Mouse (Mus musculus): Measurements from ENCODE around the gene Nell1. TPM values are rescaled to one million over a fixed set of nuclear protein-coding genes. Genes with fewer than 3 reads are reported as not detected.

Nell1 gene
- polyA plus RNA-seq, 1 experiment = 0.22 TPM

GRCm38 (mm10) chr7:50516681-50517080 lies 542.0 kb downstream of the Nell1 start:
- H3K27ac ChIP-seq (ENCODE audit: control insufficient read depth, insufficient read depth, low read depth, low read length) = no peak overlapping the region
- no peak for TF ChIP-seq POLR2A (IDR thresholded peaks at IDR 0.05; ENCODE audit: control insufficient read depth, low read depth, low read length)
- TF ChIP-seq CTCF (IDR thresholded peaks at IDR 0.05; ENCODE audit: control insufficient read depth, insufficient read depth, insufficient replicate concordance, low read depth, low read length) = no peak
- H3K36me3 ChIP-seq (ENCODE audit: control insufficient read depth, insufficient read depth, low read length) = no peaks in the 10 kb centered on the region
- no peaks in the 10 kb centered on the region for H3K27me3 ChIP-seq (ENCODE audit: control insufficient read depth, insufficient read depth, low read length)
- H3K4me1 ChIP-seq (ENCODE audit: control insufficient read depth, insufficient read depth, low read length) = no peaks in the 10 kb centered on the region
- no peak overlapping the region for H3K4me3 ChIP-seq (ENCODE audit: control insufficient read depth, low read depth, low read length)

DNA sequence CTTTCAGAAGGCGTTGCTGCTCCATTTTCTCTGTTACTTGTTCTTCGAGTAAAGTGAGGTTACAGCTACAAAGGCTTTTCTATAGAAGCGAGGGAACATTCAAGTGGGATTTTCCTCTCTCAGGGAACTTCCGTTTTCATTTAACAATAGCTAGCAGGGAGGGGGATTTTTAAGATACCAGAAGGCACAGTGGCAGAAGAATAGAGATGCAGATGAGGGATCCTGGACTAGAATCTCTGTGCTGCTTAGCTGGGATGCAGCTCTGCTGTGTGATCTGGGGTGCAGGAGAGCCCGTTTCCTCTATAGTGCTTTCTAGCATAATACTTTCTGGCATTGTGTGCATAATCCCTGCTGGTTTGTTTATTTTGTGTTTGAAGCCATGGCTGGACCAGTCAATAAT lies 568.7 kb downstream of the Nell1 start:
- Histone ChIP-seq H3K4me1 (ENCODE audit: control insufficient read depth, insufficient read depth, low read length) (no peaks in the 10 kb centered on the region), H3K27ac (ENCODE audit: control insufficient read depth, insufficient read depth, low read depth, low read length) (no peak overlapping the region), H3K4me3 (ENCODE audit: control insufficient read depth, low read depth, low read length) (no peak overlapping the region), H3K36me3 (ENCODE audit: control insufficient read depth, insufficient read depth, low read length) (no peaks in the 10 kb centered on the region), H3K27me3 (ENCODE audit: control insufficient read depth, insufficient read depth, low read length) (no peaks in the 10 kb centered on the region)
- TF ChIP-seq POLR2A (IDR thresholded peaks at IDR 0.05; ENCODE audit: control insufficient read depth, low read depth, low read length) (no peak), CTCF (IDR thresholded peaks at IDR 0.05; ENCODE audit: control insufficient read depth, insufficient read depth, insufficient replicate concordance, low read depth, low read length) (no peak)

DNA sequence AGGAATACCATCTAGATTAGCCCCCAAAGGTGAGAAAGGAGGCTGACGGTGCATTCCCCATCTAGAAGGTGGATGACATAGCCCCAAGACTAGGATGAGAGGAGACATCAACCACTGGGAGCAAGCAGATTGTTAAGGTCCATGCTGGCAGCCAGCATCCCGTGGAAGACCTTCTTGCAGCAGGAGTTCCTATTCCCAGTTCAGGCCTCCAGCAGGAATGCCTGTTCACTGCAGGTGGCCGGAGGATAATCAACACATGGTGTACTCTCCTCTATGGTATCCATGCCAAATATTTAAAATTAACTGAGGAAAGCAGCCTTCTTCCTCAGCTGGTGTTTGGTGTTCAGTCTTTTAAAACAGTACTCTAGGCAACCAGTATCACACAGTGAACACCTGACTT lies 574.9 kb downstream of the Nell1 start:
- Histone ChIP-seq H3K27me3 (ENCODE audit: control insufficient read depth, insufficient read depth, low read length) (no peaks in the 10 kb centered on the region), H3K27ac (ENCODE audit: control insufficient read depth, insufficient read depth, low read depth, low read length) (no peak overlapping the region), H3K4me1 (ENCODE audit: control insufficient read depth, insufficient read depth, low read length) (no peaks in the 10 kb centered on the region), H3K36me3 (ENCODE audit: control insufficient read depth, insufficient read depth, low read length) (no peaks in the 10 kb centered on the region), H3K4me3 (ENCODE audit: control insufficient read depth, low read depth, low read length) (no peak overlapping the region)
- TF ChIP-seq POLR2A (IDR thresholded peaks at IDR 0.05; ENCODE audit: control insufficient read depth, low read depth, low read length) (no peak), CTCF (IDR thresholded peaks at IDR 0.05; ENCODE audit: control insufficient read depth, insufficient read depth, insufficient replicate concordance, low read depth, low read length) (no peak)

GRCm38 (mm10) chr7:50551426-50551825 lies 576.8 kb downstream of the Nell1 start:
- no peak overlapping the region for H3K4me3 ChIP-seq (ENCODE audit: control insufficient read depth, low read depth, low read length)
- H3K4me1 ChIP-seq (ENCODE audit: control insufficient read depth, insufficient read depth, low read length) = no peaks in the 10 kb centered on the region
- TF ChIP-seq CTCF (IDR thresholded peaks at IDR 0.05; ENCODE audit: control insufficient read depth, insufficient read depth, insufficient replicate concordance, low read depth, low read length) (no peak), POLR2A (IDR thresholded peaks at IDR 0.05; ENCODE audit: control insufficient read depth, low read depth, low read length) (no peak)
- H3K27me3 ChIP-seq (ENCODE audit: control insufficient read depth, insufficient read depth, low read length) = no peaks in the 10 kb centered on the region
- H3K36me3 ChIP-seq (ENCODE audit: control insufficient read depth, insufficient read depth, low read length) = no peaks in the 10 kb centered on the region
- H3K27ac ChIP-seq (ENCODE audit: control insufficient read depth, insufficient read depth, low read depth, low read length) = no peak overlapping the region

GRCm38 (mm10) chr7:50562708-50563107 lies 588.0 kb downstream of the Nell1 start:
- Histone ChIP-seq H3K4me3 (ENCODE audit: control insufficient read depth, low read depth, low read length) (no peak overlapping the region), H3K27me3 (ENCODE audit: control insufficient read depth, insufficient read depth, low read length) (no peaks in the 10 kb centered on the region), H3K36me3 (ENCODE audit: control insufficient read depth, insufficient read depth, low read length) (no peaks in the 10 kb centered on the region), H3K4me1 (ENCODE audit: control insufficient read depth, insufficient read depth, low read length) (no peaks in the 10 kb centered on the region), H3K27ac (ENCODE audit: control insufficient read depth, insufficient read depth, low read depth, low read length) (no peak overlapping the region)
- TF ChIP-seq POLR2A (IDR thresholded peaks at IDR 0.05; ENCODE audit: control insufficient read depth, low read depth, low read length) (no peak), CTCF (IDR thresholded peaks at IDR 0.05; ENCODE audit: control insufficient read depth, insufficient read depth, insufficient replicate concordance, low read depth, low read length) (no peak)

DNA sequence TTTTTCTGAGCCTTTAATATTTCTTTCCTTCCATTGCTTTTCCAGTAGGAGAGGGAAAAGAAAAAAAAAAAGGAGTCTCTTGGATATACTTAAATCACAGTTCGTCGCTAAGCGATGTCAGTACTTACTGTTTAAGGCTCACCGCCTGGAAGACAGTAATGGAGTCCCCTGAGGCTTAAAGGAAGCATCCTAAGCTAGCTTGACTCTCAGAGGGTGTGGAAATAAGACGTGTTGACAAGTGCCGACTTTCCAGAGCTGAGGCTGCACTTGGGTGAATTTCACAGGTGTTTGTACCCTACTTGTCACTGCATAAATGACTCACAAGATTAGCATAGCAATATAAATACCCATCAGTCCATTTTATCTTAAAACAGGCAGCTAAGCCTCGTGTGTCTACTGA lies 599.2 kb downstream of the Nell1 start:
- TF ChIP-seq CTCF (IDR thresholded peaks at IDR 0.05; ENCODE audit: control insufficient read depth, insufficient read depth, insufficient replicate concordance, low read depth, low read length) (no peak), POLR2A (IDR thresholded peaks at IDR 0.05; ENCODE audit: control insufficient read depth, low read depth, low read length) (no peak)
- Histone ChIP-seq H3K4me3 (ENCODE audit: control insufficient read depth, low read depth, low read length) (peak overlapping the region; percentile 25), H3K36me3 (ENCODE audit: control insufficient read depth, insufficient read depth, low read length) (no peaks in the 10 kb centered on the region), H3K27ac (ENCODE audit: control insufficient read depth, insufficient read depth, low read depth, low read length) (no peak overlapping the region), H3K27me3 (ENCODE audit: control insufficient read depth, insufficient read depth, low read length) (no peaks in the 10 kb centered on the region), H3K4me1 (ENCODE audit: control insufficient read depth, insufficient read depth, low read length) (no peaks in the 10 kb centered on the region)

- TF ChIP-seq POLR2A (IDR thresholded peaks at IDR 0.05; ENCODE audit: control insufficient read depth, low read depth, low read length) (no peak), CTCF (IDR thresholded peaks at IDR 0.05; ENCODE audit: control insufficient read depth, insufficient read depth, insufficient replicate concordance, low read depth, low read length) (no peak)
Measured at GRCm38 (mm10) chr7:50588642-50589424, 614.2 kb downstream of the Nell1 start.

More at GRCm38 (mm10) chr7:50588642-50589424, 614.2 kb downstream of the Nell1 start:
- Histone ChIP-seq H3K4me3 (ENCODE audit: control insufficient read depth, low read depth, low read length) (no peak overlapping the region), H3K27ac (ENCODE audit: control insufficient read depth, insufficient read depth, low read depth, low read length) (no peak overlapping the region), H3K27me3 (ENCODE audit: control insufficient read depth, insufficient read depth, low read length) (no peaks in the 10 kb centered on the region), H3K36me3 (ENCODE audit: control insufficient read depth, insufficient read depth, low read length) (no peaks in the 10 kb centered on the region), H3K4me1 (ENCODE audit: control insufficient read depth, insufficient read depth, low read length) (no peaks in the 10 kb centered on the region)

All from testis, adult 2 months (tissue).